Mouse (Mus musculus): ENCODE data around the gene Nlk. TPM values are rescaled to one million over a fixed set of nuclear protein-coding genes. Genes with fewer than 3 reads are reported as not detected.

Gene Nlk
- polyA plus RNA-seq (2014; fragmentation: Nextera tagmentation; extraction: Ambion mirVana): 27.5 and 34.4 TPM in 2 replicates

DNA sequence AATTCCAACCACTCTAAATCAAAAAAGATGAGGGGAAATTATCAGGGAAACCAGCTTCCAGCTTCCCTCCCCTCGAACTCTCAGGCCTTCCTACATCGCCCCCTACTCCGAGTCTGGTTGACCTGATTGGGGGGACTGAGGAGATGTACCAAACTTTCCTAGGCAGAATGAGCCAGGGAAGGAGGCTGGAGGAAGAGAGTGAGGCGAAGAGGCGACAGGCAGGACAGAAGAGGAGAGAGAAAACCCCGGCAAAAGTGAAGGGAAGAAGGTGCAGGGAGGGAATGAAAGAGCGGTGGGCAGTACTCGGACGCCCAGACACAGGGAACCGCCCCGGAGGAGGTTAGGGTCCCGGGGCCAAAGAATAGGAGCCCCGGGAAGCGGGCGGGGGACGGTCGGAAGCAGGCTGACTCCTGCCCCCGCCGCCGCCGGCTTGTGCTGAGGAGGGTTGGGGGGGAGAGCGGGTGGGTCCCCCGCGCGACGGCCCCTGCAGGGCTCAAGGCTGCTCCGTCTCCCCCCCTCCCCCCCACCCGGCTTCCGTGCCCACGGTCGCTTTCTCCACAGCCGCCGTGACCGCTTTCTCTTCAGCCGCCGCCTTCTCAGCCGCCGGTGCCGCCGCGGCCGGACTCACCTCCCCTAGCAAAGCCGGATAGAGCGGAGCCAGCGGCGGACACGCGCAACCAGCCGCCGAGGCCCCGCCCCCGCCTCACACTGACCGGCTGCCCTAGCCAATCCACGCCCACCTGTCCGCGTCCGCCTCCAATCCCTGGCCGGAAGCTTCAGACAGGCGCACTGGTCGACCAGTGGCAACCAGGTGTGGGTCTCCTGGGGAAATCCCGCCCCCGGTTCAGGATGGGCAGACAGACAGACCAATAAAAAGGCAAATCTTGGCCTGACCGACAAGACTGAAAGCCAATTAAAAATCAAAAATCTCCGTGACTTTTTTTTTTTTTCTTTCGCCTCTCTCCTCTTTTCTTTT is at the start of gene Nlk:
Gene Nlk, minus strand, starts transcription at position 597 of the 976 bp plus-strand sequence.
- Histone ChIP-seq H3K9ac (ENCODE audit: low read depth, low read length) (peak within 1 kb of the TSS; percentile 83), H3K4me2 (replicated peaks; ENCODE audit: low read depth, low read length) (peak within 1 kb of the TSS; percentile 65), H3K27me3 (ENCODE audit: control insufficient read depth, insufficient read depth, low read length) (no peaks in the 10 kb centered on the region), H3K4me1 (replicated peaks; ENCODE audit: control insufficient read depth, insufficient read depth, low read length) (peaks cover 8% of the 10 kb centered on the region), H3K36me3 (ENCODE audit: control insufficient read depth, insufficient read depth, low read length) (no peaks in the 10 kb centered on the region), H3K4me3 (ENCODE audit: low read depth, low read length) (peak within 1 kb of the TSS; percentile 88), H3K9me3 (ENCODE audit: control insufficient read depth, low read length) (no peaks in the 10 kb centered on the region), H3K27ac (ENCODE audit: low read depth, low read length) (peak within 1 kb of the TSS; percentile 89)
- under 1% methylated on average over 36 of the region's 65 CpGs for WGBS
- ATAC-seq (ENCODE audit: low FRiP score) (peak; percentile 99), DNase-seq (ENCODE audit: low spot score) (peak; percentile 99)

- ATAC-seq (ENCODE audit: low FRiP score): no peak
- no peak for DNase-seq (ENCODE audit: low spot score)
- Histone ChIP-seq H3K9ac (ENCODE audit: low read depth, low read length) (no peak overlapping the region), H3K4me3 (ENCODE audit: low read depth, low read length) (no peak overlapping the region), H3K4me1 (replicated peaks; ENCODE audit: control insufficient read depth, insufficient read depth, low read length) (peaks cover 3% of the 10 kb centered on the region; the same call in 1 of the 2 replicates), H3K9me3 (ENCODE audit: control insufficient read depth, low read length) (no peaks in the 10 kb centered on the region), H3K4me2 (replicated peaks; ENCODE audit: low read depth, low read length) (no peak overlapping the region), H3K36me3 (ENCODE audit: control insufficient read depth, insufficient read depth, low read length) (no peaks in the 10 kb centered on the region), H3K27ac (ENCODE audit: low read depth, low read length) (no peak overlapping the region), H3K27me3 (ENCODE audit: control insufficient read depth, insufficient read depth, low read length) (no peaks in the 10 kb centered on the region)
- WGBS: 91% methylated on average over 7 of the region's 7 CpGs
Measured at GRCm38 (mm10) chr11:78746264-78746663, 49.1 kb upstream of the Nlk start.

- no peak overlapping the region for H3K4me3 ChIP-seq (ENCODE audit: low read depth, low read length)
- 69% methylated on average over 4 of the region's 4 CpGs for WGBS
- DNase-seq (ENCODE audit: low spot score): no peak
- no peak overlapping the region for H3K27ac ChIP-seq (ENCODE audit: low read depth, low read length)
- H3K4me1 ChIP-seq (replicated peaks; ENCODE audit: control insufficient read depth, insufficient read depth, low read length): no peaks in the 10 kb centered on the region; the same call in 1 of the 2 replicates
- no peaks in the 10 kb centered on the region; the same call in 1 of the 2 replicates for H3K27me3 ChIP-seq (ENCODE audit: control insufficient read depth, insufficient read depth, low read length)
- H3K9me3 ChIP-seq (ENCODE audit: control insufficient read depth, low read length): no peaks in the 10 kb centered on the region
- H3K36me3 ChIP-seq (ENCODE audit: control insufficient read depth, insufficient read depth, low read length): no peaks in the 10 kb centered on the region
- ATAC-seq (ENCODE audit: low FRiP score): no peak
- H3K4me2 ChIP-seq (replicated peaks; ENCODE audit: low read depth, low read length): no peak overlapping the region
- no peak overlapping the region for H3K9ac ChIP-seq (ENCODE audit: low read depth, low read length)
Measured at GRCm38 (mm10) chr11:78745475-78745874, 48.3 kb upstream of the Nlk start.

DNA sequence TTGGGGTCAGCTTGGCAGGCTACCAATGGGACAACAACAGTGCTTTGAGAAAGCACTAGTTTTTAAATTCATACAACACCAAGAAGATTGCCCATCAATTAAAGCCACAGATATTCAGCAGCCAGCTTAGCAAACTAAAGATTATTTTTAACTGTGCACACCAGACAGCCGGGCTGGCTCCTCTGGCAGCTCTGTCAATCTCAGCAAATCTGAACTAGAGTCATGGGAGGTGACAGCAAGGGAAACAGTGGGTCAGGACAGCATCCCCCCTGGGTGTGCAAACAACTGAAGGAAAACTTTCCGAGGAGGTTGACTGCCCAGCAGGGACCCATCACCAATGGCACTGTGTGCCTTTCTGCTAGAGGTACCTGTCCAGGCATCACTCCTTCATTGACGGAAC is 45.3 kb upstream of the Nlk start:
- no peak overlapping the region for H3K9ac ChIP-seq (ENCODE audit: low read depth, low read length)
- H3K9me3 ChIP-seq (ENCODE audit: control insufficient read depth, low read length): no peaks in the 10 kb centered on the region
- H3K4me2 ChIP-seq (replicated peaks; ENCODE audit: low read depth, low read length): no peak overlapping the region
- H3K36me3 ChIP-seq (ENCODE audit: control insufficient read depth, insufficient read depth, low read length): no peaks in the 10 kb centered on the region
- WGBS: 69% methylated on average over 3 of the region's 3 CpGs
- no peak for ATAC-seq (ENCODE audit: low FRiP score)
- no peak overlapping the region for H3K4me3 ChIP-seq (ENCODE audit: low read depth, low read length)
- H3K27ac ChIP-seq (ENCODE audit: low read depth, low read length): no peak overlapping the region
- no peaks in the 10 kb centered on the region; the same call in 1 of the 2 replicates for H3K27me3 ChIP-seq (ENCODE audit: control insufficient read depth, insufficient read depth, low read length)
- no peak for DNase-seq (ENCODE audit: low spot score)
- no peaks in the 10 kb centered on the region; the same call in 1 of the 2 replicates for H3K4me1 ChIP-seq (replicated peaks; ENCODE audit: control insufficient read depth, insufficient read depth, low read length)

DNA sequence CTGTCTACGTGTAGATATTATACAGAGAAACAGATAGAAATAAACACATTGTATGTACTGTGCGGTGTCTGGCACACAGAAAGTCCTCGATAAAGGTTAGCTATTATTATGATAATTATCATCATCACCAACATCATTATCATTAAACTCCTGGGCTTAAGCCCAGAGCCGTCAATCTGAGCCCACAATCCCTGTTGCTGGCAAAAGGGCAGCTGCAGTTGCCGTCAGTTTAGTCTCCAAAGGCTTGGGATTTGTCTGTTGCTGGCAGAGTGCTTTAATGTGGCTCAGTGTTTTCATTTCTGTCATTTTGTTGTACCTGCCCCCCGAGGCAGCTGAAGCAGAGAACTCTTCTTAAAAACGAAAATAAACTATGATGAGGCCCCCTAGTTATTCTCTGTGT is 44.8 kb upstream of the Nlk start:
- DNase-seq (ENCODE audit: low spot score): no peak
- no peak overlapping the region for H3K4me2 ChIP-seq (replicated peaks; ENCODE audit: low read depth, low read length)
- no peak for ATAC-seq (ENCODE audit: low FRiP score)

GRCm38 (mm10) chr11:78739361-78739760 is 42.2 kb upstream of the Nlk start:
- Histone ChIP-seq H3K27me3 (ENCODE audit: control insufficient read depth, insufficient read depth, low read length) (no peaks in the 10 kb centered on the region; the same call in 1 of the 2 replicates), H3K9ac (ENCODE audit: low read depth, low read length) (no peak overlapping the region), H3K4me1 (replicated peaks; ENCODE audit: control insufficient read depth, insufficient read depth, low read length) (no peaks in the 10 kb centered on the region), H3K4me2 (replicated peaks; ENCODE audit: low read depth, low read length) (no peak overlapping the region), H3K36me3 (ENCODE audit: control insufficient read depth, insufficient read depth, low read length) (no peaks in the 10 kb centered on the region), H3K4me3 (ENCODE audit: low read depth, low read length) (no peak overlapping the region), H3K27ac (ENCODE audit: low read depth, low read length) (no peak overlapping the region), H3K9me3 (ENCODE audit: control insufficient read depth, low read length) (no peaks in the 10 kb centered on the region)
- no peak for DNase-seq (ENCODE audit: low spot score)
- no peak for ATAC-seq (ENCODE audit: low FRiP score)

More for the DNA sequence above, 44.8 kb upstream of the Nlk start:
- Histone ChIP-seq H3K9me3 (ENCODE audit: control insufficient read depth, low read length) (no peaks in the 10 kb centered on the region), H3K4me3 (ENCODE audit: low read depth, low read length) (no peak overlapping the region), H3K4me1 (replicated peaks; ENCODE audit: control insufficient read depth, insufficient read depth, low read length) (no peaks in the 10 kb centered on the region; the same call in 1 of the 2 replicates), H3K27me3 (ENCODE audit: control insufficient read depth, insufficient read depth, low read length) (no peaks in the 10 kb centered on the region; the same call in 1 of the 2 replicates), H3K9ac (ENCODE audit: low read depth, low read length) (no peak overlapping the region), H3K36me3 (ENCODE audit: control insufficient read depth, insufficient read depth, low read length) (no peaks in the 10 kb centered on the region), H3K27ac (ENCODE audit: low read depth, low read length) (no peak overlapping the region)
- 73% methylated on average over 7 of the region's 7 CpGs for WGBS

DNA sequence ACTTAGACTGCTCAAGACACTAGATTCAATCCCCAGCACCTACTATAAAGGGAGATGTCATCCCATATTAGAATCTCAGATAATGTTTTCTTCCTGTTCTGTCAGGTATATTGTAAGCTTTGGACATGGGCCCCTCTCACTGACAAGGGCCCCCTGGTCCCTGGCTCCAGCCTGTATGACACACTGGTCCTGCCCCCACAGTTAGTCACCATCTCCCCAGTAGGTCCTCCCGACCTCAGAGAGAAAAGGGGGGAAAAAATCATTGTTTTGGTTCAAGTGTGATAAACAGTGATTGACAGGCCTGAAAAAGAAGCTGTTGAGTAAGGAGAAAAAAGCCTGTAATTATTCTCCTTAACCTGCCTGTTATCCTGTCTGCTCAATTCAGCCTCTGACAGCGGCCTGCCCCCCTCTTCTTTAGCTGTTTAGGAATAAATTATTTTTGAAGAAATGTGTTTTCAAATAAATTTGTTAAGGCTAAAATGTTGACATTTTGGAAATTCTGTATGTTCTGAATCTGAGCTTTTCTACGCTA is 39.8 kb upstream of the Nlk start:
- Histone ChIP-seq H3K9ac (ENCODE audit: low read depth, low read length) (no peak overlapping the region), H3K27ac (ENCODE audit: low read depth, low read length) (no peak overlapping the region), H3K36me3 (ENCODE audit: control insufficient read depth, insufficient read depth, low read length) (no peaks in the 10 kb centered on the region), H3K4me3 (ENCODE audit: low read depth, low read length) (no peak overlapping the region), H3K4me1 (replicated peaks; ENCODE audit: control insufficient read depth, insufficient read depth, low read length) (no peaks in the 10 kb centered on the region), H3K4me2 (replicated peaks; ENCODE audit: low read depth, low read length) (no peak overlapping the region), H3K9me3 (ENCODE audit: control insufficient read depth, low read length) (no peaks in the 10 kb centered on the region), H3K27me3 (ENCODE audit: control insufficient read depth, insufficient read depth, low read length) (no peaks in the 10 kb centered on the region; the same call in 1 of the 2 replicates)
- no peak for DNase-seq (ENCODE audit: low spot score)
- no peak for ATAC-seq (ENCODE audit: low FRiP score)
- 40% methylated on average over 3 of the region's 3 CpGs for WGBS

- no peak for DNase-seq (ENCODE audit: low spot score)
- no peak overlapping the region for H3K4me3 ChIP-seq (ENCODE audit: low read depth, low read length)
Measured at GRCm38 (mm10) chr11:78735168-78735567, 38.0 kb upstream of the Nlk start.

More at GRCm38 (mm10) chr11:78735168-78735567, 38.0 kb upstream of the Nlk start:
- Histone ChIP-seq H3K4me2 (replicated peaks; ENCODE audit: low read depth, low read length) (no peak overlapping the region), H3K9ac (ENCODE audit: low read depth, low read length) (no peak overlapping the region), H3K27ac (ENCODE audit: low read depth, low read length) (no peak overlapping the region), H3K4me1 (replicated peaks; ENCODE audit: control insufficient read depth, insufficient read depth, low read length) (no peaks in the 10 kb centered on the region), H3K36me3 (ENCODE audit: control insufficient read depth, insufficient read depth, low read length) (no peaks in the 10 kb centered on the region), H3K27me3 (ENCODE audit: control insufficient read depth, insufficient read depth, low read length) (no peaks in the 10 kb centered on the region), H3K9me3 (ENCODE audit: control insufficient read depth, low read length) (no peaks in the 10 kb centered on the region)
- WGBS: 89% methylated on average over 1 of the region's 1 CpGs
- no peak for ATAC-seq (ENCODE audit: low FRiP score)
